Mouse (Mus musculus): ENCODE data around the gene Pax6.
A peak's percentile ranks its signal among the peaks of the same experiment; 100 is the strongest.

The Pax6 gene

DNA sequence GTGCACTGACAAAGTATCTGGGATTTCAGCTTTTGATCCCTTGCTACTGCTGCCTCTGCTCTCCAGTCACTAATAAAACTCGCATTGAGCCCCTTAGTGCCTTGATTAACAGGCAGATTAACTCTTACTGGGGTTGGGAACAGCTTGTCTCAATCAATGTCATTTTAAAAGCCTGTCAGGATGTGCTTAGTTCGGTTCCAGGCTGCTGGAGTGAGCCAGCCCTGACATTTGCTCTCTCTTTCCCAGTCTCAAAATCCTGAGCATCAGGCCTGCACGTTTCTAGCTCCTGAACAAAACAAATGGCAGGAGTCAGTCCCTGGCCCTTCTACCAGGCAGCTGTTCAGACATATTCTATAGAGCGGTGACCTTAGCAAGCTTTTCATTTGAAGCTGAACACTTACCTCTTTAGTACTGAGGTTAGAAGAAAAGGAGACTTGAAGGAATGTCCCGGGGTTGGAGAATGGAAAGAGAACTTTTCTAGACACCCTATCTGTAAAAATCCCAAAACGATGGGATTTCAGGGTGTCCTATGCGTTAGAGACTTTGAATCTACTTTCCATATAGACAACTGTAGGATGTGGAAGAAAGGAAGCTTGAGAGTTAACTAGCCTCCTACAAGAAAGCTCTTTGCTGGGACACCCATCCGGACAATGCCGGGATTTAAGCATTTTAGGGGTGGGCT, 2.6 kb downstream of the Pax6 start:
- DNase-seq (ENCODE audit: inconsistent age in 2 of 2, low spot score in 1 of 2) = no peak

DNA sequence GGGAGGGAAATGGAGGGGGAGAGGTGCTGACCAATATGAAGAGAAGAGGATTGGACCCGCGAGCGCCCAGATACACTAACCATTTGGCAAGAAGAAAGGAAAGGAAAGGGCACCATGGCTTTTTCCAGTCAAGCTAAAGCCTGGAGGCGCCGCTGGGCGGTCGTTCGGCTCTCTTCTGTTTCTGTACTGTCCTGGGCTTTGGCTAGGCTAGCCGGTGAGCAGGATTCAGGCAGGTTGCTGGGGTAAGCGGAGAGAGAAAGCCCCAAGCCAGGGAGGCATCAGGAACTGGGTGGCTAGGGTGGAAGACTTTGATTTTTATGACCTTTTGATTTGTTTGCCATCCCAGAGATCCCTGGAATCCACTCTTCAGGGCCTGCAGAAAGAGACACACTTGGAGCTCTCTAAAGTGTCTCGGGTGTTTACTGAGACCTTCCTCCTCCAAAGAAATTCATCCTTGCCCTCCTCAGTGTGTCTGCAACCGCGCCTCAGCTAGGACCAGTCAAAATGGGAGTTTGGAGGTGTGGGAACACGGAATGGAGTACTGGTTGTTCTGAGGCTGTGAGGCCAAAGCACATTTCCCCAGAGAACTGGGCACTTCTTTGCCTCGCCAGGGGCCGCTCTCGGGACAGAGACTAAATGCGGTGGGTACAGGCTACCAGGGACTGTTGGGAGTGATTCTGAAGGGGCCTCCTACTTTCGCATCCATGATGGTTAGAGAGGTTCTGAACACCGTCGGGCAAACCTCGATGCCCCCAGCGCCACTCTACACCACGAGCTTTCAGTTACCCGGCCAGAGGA, 3.3 kb downstream of the Pax6 start:
- peak in 1 of 2 experiments; percentile 27 for DNase-seq (ENCODE audit: inconsistent age in 2 of 2, low spot score in 1 of 2)

DNA sequence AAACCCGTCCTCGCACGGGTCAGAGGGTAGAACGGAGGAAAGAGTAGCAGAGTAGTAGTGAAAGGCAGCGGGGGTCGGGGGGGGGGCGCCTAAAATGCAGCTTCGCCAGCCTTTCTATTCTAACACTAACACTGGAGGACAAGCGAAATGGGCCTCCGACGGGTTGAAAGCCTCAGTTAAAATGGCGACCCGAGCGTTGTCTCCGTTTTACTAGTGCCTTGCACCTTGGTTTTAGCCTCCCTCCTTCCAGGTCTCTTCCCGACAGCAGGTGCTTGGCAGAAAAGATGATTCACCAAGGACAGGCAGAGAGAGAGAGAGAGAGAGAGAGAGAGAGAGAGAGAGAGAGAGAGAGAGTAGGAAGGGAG, 3.9 kb downstream of the Pax6 start:
- no peak for DNase-seq (ENCODE audit: inconsistent age in 2 of 2, low spot score in 1 of 2)

DNA sequence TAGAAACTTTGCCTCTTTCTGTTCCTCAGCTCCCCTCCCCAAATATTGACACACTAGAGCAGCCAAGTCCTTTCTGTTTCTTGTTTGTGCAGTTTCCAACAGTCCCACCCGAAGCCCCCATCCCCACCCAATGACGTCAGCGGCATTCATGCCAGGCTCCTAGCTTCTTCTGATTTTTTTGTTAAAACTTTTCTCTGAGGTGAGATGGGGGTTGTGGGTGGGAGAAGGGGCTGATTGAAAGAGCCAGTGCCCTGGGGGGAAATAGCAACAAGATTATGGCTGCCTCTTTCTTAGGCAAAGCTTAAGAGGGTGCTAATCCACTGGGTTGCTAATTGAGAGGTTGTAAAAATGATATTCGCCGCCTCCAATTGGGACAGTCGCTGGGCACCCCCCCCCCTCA, 4.4 kb downstream of the Pax6 start:
- no peak for DNase-seq (ENCODE audit: inconsistent age in 2 of 2, low spot score in 1 of 2)

DNA sequence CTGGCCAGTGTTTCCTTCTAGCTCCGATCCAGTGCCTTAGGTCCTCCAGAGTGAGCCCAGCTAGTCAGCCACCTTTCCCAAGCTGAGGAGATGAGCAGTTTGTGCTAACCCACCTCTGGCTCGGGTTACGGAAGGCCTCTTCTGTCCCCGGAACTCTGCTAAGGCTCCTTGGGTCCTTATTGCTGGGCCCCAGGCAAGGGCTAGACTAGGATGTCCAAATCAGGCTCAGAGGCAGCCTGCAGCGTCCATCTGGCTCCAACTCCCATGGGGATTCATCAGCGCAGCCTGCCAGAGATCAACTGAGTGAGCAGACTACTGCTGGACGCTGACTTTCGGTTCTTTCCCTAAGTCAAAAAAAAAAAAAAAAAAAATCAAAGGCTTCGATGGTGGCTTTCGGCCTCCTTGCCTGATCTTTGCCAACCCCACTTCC, 4.9 kb downstream of the Pax6 start:
- DNase-seq (ENCODE audit: inconsistent age in 2 of 2, low spot score in 1 of 2) = peak in 1 of 2 experiments; percentile 62

DNA sequence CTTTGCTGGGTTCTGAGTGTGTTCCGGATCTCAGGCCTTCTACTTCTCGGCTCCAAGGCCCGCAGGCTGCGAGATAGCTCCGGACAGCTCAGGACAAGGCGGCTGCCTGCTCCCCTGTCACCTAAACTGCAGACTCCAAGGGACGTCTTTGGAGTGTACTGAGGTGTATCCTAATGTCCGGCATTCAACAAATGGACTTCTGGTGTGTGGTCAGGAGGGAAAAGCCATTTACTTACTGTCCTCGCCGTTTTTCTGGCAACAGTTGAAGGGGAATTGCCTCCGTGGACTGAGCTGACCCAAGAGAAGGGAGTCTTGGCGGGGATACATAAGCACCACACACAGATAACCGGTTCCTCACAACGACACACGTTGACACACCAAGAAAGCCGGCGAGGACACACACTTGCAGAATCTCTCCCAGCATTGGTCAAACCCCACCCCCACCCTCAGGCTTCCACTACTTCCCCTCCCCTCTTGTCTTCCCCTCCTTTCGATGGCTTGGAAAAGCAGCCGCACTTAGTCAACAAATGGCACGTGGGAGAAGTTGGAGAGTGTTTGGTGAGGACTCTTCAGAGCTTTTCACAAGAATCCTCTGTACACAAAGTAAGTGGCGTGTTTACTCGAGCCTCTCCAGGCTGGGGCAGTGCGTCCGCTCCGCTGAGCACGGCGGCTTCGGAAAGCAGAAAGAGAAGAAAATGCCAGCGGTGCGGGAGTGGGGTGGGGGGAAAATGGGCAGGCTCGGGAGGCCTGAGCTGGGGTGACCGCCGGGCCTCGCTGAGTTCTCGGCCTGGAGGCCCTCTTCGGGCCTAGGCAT, 5.6 kb downstream of the Pax6 start:
- peak in 1 of 2 experiments; percentile 57 for DNase-seq (ENCODE audit: inconsistent age in 2 of 2, low spot score in 1 of 2)

DNA sequence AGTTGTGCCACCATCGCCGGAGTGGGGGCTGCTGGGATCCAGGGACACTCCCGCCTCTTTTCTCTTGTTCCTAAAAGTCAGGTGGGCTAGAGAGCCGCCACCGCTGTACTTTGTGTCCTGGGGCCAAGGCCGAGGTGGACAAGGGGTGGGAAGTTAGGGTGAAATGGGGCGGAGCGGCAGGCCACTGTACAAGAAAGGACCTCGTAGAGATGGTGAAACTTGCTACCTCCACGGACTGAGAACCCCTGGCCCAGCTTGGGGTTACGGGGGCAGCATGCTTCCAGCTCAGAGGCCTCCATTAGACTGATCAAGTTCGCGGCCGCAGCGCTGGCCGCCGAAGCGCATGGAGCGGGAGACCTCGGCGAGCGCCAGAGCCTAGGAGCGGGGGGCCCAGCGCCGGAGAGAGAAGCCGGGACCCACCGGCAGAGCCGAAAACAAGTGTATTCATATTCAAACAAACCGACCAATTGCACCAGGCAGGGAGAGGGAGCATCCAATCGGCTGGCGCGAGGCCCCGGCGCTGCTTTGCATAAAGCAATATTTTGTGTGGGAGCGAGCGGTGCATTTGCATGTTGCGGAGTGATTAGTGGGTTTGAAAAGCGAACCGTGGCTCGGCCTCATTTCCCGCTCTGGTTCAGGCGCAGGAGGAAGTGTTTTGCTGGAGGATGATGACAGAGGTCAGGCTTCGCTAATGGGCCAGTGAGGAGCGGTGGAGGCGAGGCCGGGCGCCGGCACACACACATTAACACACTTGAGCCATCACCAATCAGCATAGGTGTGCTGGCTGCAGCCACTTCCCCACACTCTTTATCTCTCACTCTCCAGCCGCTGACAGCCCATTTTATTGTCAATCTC, 6.4 kb downstream of the Pax6 start:
- DNase-seq (ENCODE audit: inconsistent age in 2 of 2, low spot score in 1 of 2) = peak; percentile 34 to 83

DNA sequence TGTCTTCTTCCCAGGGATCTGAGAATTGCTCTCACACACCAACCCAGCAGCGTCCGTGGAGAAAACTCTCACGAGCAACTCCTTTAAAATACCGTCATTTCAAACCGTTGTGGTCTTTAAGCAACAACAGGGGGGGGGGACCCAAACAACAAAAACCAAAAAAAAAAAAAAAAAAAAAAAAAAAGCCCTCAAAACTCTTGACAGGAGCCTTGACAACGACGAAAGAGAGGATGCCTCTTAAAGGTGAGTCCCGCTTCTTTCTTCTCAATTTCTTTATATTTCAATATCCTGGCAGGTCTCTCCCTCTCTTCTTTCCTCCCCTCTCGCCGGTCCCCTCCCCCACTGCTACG, 7.0 kb downstream of the Pax6 start:
- DNase-seq (ENCODE audit: inconsistent age in 2 of 2, low spot score in 1 of 2) = no peak

DNA sequence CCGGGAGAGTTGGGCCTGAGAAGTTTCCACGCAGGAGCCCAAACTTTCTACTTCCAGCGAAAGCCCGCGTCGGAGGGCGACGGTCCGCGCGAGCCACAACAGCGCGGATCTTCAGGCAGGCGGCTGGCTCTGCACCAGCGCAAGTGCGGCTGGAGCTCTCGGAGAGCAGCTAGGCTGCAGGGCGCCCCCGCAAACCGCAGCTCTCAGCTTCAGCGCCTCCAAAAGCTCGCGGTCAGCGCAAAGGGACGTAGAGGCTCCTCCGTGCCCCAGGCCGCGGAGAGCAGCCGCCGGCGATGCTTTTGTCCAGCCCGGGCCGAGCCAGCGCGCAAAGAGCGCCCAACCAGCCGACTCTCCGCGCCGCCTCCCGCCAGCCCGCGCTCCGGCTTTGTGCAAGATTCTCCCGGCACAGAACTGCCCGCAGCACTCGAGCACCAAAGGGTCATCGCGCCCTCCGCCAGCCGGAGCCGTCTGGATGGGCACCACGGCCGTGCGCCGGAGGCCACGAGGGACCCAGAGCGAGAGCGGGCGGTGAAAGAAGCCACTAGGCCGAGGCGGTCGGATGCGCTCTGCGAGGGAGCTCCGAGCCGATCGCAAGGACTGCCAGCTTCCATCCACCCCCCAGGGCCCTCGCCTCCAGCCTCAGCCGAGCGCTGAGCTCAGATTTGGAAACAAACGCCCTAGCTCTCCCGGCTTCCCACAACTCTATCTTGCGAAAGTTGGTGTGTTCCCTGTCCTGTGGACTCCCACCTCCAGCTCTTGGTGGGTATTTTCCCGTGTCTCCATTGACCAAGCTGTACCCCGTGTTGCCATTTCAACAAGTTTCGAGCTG, 7.6 kb downstream of the Pax6 start:
- peak in 1 of 2 experiments; percentile 70 for DNase-seq (ENCODE audit: inconsistent age in 2 of 2, low spot score in 1 of 2)

DNA sequence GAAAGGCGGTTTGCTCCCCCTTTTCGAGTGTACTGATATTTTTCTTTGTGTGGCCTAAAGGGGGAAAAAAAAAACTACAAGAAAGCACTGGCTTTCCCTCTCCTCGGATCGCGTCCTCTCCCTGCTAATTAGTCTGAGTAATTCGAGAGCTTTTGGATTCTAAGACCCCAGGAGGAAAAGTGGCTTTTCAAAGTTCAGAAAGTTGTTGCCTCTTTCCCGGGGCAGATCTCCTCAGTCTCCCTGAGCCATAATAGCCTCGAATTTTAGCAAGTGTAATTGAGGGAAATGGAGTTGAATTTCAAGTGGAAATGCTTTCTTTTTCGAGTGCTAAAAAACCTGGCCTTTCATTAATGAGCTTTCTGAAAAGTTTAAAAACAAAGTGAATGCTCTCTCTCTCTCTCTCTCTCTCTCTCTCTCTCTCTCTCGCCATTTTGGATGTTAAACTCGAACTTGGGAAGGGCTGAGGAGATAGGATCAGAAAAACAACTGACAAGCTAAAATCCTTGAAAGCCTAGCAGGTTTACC, 8.3 kb downstream of the Pax6 start:
- no peak for DNase-seq (ENCODE audit: inconsistent age in 2 of 2, low spot score in 1 of 2)

DNA sequence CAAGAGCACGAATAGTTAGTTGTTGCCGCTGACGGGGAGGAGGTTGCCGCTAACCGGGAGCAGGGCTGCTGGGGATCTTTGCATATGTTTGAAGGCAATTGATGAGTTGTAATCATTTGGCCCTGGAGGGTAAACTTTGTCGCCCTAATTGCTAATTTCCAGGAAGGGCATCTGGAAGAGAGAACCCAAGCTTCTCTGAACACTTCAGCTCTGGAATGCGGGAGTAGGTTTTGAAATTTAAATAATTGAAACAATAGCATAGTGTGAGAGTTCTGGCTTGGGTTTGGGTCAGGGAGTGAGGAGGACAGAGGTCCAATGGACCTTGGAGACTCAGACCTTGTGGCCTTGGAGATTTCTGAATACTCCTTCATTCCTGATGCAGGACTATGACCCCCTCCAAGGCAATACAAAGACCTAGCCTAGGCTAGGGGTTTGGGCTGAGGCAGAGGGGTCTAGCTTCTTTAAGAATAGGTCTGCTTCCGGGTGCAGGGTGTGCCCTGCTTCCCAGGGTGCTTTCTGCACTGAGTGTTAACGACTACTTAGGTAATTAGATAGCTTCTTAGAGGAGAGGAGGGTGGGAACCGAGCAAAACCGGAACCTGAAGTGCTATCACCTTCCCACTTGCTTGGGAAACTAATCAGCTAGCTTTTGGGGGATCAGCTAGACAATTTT, 8.9 kb downstream of the Pax6 start:
- DNase-seq (ENCODE audit: inconsistent age in 2 of 2, low spot score in 1 of 2) = no peak

DNA sequence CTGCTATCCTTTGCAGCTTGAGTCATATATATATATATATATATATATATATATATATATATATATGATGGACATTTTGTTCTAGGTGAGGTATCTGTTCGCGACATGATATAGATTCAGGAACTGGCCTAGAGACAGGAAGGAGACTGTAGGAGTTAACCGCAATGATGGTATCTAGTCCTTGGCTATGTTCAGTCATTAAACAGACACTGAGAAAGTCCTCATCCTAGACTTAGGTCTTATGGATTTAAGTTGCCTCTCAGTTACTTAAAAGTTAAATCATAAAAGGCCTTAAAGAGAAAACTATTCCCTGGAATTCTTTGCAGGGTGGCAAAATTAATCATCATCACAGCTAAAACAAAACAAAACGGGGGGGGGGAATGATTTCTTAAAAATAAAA, 9.6 kb downstream of the Pax6 start:
- DNase-seq (ENCODE audit: inconsistent age in 2 of 2, low spot score in 1 of 2) = no peak

DNA sequence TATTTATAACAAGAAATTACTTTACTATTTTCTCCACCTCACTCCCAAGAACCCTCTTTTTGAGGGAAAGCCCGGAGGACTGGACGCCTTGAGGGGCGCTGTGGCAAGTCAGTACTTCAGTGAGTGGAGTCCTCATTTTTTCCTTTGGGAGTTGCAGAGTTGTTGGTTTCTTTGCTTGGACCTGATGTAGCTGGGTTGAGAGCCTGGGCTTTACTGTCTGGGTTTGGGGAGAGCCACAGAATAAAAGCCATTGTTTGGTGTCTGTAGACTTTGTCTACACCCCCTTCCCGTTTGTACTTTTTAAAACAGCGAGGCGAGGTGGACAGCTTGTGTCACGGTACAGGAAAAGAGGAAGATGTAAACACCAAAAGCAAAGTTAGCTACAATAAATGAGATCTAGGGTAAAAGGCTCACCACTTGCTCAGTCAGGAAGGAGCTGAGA, 10.2 kb downstream of the Pax6 start:
- DNase-seq (ENCODE audit: inconsistent age in 2 of 2, low spot score in 1 of 2) = no peak

DNA sequence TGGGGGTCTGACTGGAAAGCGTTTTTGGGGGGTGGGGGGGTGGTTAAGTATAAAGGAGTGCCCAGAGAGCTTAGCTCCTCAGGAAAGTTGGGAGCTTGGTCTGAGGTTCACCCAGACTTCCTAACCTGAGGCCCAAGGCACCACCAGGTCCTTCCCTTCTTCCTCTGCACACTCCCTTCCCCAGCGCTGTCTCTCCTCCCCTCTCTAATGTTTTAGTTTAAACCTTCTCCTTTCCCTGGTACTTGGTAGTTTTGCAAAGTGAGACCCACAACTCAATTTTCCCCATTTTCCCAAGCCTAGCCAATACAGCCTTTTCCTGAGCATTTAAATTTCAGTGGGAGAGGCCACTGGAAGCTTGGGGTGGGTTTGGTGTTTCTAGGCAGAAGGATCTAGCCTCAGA, 10.6 kb downstream of the Pax6 start:
- no peak for DNase-seq (ENCODE audit: inconsistent age in 2 of 2, low spot score in 1 of 2)

DNA sequence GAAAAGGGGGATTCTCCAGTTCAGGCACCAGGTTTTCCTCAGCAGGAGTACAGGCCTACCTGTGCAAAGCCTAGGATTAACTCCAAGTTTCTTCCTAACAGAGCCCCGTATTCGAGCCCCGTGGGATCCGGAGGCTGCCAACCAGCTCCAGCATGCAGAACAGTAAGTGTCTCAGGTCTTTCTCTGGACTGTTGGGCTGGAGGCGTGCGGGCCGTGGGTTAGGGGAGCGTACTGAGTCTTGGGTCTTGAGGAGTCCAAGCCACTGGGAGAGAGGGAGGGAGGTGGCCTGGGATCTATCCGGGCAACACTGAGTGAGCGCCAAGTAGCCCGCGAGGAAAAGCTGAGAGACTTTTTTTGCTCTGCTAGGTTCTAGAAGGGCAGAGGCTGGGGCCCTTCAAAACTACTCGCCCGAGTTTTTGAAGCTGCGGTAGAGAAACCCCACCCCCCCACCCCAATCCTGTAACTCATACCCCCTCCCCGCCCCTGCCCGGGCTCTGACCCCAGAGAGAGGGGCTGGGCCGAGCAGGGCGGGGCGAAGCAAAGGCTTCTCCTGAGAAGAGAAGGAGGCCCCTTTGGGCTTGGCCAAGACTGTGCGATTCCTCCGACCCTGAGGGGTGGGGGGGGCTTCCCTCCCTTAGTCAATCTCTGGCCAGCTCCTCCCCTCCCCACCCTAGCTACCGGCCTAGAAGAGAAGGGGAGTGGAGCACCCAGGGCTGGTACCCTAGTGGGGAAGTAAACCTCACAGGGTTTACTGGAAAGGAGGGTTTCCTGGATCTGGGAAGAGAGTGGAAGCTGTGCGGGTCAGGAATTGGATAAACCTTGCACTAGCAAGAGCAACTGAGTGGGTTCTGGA, 11.7 kb downstream of the Pax6 start:
- DNase-seq (ENCODE audit: inconsistent age in 2 of 2, low spot score in 1 of 2) = peak in 1 of 2 experiments; percentile 21

DNA sequence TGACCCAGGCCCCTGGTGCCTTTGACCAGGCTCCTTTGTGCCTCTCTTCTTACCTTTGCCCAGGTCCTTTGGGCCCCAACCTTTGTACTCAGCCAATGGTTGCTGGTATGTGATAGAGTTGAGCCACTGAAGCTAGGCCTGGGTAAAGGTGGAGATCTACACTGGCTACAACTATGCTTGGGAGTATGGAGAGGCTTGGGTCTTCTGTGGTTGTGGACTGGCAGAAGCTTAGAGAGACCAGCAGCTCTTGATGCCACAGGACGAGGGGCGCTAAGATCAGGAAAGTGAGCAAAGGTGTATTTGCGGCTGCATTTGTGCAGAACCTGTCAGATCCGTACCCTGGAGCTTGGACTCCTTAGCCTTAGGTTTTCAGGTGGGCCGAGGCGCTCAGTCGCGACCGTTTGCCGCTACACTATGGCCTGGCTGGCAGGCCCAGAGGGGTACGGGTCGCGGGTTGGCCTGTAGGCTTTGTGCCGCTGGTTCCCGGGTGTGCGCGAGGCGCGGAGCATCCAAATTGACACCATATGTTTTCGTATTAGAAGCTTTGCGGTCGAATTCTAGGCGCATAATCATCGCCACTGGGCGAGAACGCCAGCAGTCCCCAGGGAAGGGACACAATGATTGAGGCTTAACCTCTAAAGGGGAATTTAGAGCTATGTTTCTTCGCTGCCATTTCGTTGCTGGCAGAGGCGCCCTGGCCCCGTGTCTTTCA, 12.5 kb downstream of the Pax6 start:
- DNase-seq (ENCODE audit: inconsistent age in 2 of 2, low spot score in 1 of 2) = peak in 1 of 2 experiments; percentile 26

DNA sequence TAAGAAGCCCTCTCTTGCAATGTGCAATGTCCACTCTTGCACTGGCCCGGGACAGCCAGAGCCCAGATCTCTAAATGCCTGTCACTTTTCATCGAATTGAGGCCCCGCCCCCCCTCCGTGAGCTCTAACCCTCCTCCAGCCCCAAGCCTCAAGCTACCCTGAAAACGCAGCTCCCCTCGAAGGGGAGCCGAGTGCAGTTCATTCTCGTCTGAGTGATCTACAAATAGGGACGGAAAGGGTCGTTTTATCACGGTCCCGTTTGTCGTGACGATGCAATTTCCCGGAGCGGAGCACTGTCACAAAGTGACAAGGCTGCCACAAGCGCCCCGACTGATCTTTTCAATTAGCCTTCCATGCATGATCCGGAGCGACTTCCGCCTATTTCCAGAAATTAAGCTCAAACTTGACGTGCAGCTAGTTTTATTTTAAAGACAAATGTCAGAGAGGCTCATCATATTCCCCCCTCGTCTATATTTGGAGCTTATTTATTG, 13.4 kb downstream of the Pax6 start:
- peak in 1 of 2 experiments; percentile 38 for DNase-seq (ENCODE audit: inconsistent age in 2 of 2, low spot score in 1 of 2)

Data from adrenal gland, adult (tissue).